Mouse (Mus musculus) gastrocnemius, adult 2 months (tissue): ENCODE data around the gene Olfr137. TPM values are rescaled to one million over a fixed set of nuclear protein-coding genes. Genes with fewer than 3 reads are reported as not detected.

Experiments used
- DNase-seq: peaks from one replicate; pipeline ENCODE4 v3.0.0; 2022
- H3K27ac ChIP-seq: fragments of 200-600 bp; 2 replicates; pipeline ENCODE4 v1.8.1; 2022; ENCODE audit warnings: mild to moderate bottlenecking
- H3K4me3 ChIP-seq: fragments of 200-600 bp; 2 replicates; pipeline ENCODE4 v1.8.1; 2022; ENCODE audit warnings: mild to moderate bottlenecking, moderate library complexity
- CTCF ChIP-seq: fragments of 200-600 bp; IDR thresholded peaks from 2 replicates; pipeline ENCODE4 v1.8.1; 2022; ENCODE audit warnings: antibody characterized with exemption, mild to moderate bottlenecking, moderate library complexity
- intact Hi-C: fragments of 180-260 bp; cut with DNase I; formaldehyde crosslinking; loops from one replicate; pipeline ENCODE4 v1.15.1; 2025
- long read RNA-seq, 2 experiments: library from polyadenylated mRNA; stranded (forward); transcript quantifications; one replicate each; pipeline ENCODE4 v2.0.0; 2021
- total RNA-seq, 2 experiments: library from RNA; stranded (reverse); gene quantifications; 2 replicates each; pipeline ENCODE4 v1.2.3; 2021

Olfr137 gene
- not detected for total RNA-seq
- long read RNA-seq, experiment 1, result 0 reads
- long read RNA-seq, experiment 2, result 0 reads

DNA sequence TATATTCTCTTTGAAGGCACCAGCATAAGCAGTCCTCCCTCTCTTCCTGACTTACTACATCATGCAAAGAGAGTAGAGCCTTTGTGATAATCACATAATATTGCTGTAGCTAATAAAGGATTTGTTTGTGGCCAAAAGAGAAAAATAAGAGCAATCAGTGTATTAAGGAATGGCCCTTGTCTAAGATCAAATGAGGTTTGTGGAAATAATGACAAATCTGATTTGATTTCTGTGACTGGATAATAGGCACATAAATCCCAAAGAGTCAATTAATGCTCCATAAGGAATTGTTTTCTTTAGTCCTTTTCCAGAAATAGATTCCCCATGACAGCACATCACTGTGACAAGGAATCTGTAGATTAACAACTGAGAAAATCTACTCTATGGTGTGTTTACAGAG, at the start of gene Olfr137:
Gene Olfr137, minus strand, starts transcription at position 101 of the 400 bp plus-strand sequence.
- no peak for TF ChIP-seq CTCF
- intact Hi-C loops, result no loop called here
- no peak for DNase-seq
- no peak within 1 kb of the TSS for H3K27ac ChIP-seq
- H3K4me3 ChIP-seq, result no peak within 1 kb of the TSS

- H3K4me3 ChIP-seq, result no peak within 1 kb of the TSS
- H3K27ac ChIP-seq, result no peak within 1 kb of the TSS
- intact Hi-C loops, result no loop called here
- no peak for DNase-seq
- no peak for TF ChIP-seq CTCF
Measured at GRCm38 (mm10) chr17:38329531-38329930, 22.2 kb upstream of the Olfr137 start, which contains the start of gene Olfr136. Gene Olfr136 (plus strand): TSS chr17:38329831.

GRCm38 (mm10) chr17:38260735-38261134, 46.6 kb downstream of the Olfr137 start, which contains the start of gene Olfr138:
Gene Olfr138 (plus strand): TSS chr17:38261035.
- intact Hi-C loops, result no loop called here

More at GRCm38 (mm10) chr17:38260735-38261134, 46.6 kb downstream of the Olfr137 start, which contains the start of gene Olfr138:
- no peak for TF ChIP-seq CTCF
- no peak within 1 kb of the TSS for H3K4me3 ChIP-seq
- no peak within 1 kb of the TSS for H3K27ac ChIP-seq
- DNase-seq, result no peak

Other genes starting within 250 kb of the Olfr137 start
- not detected for gene Olfr129, start 247.5 kb downstream of the Olfr137 start, total RNA-seq
- not detected for gene Olfr130, start 243.6 kb downstream of the Olfr137 start, total RNA-seq
- not detected for gene Olfr131, start 218.9 kb downstream of the Olfr137 start, total RNA-seq
- gene Olfr132, start 173.0 kb downstream of the Olfr137 start, total RNA-seq, result not detected
- gene Olfr133, start 162.3 kb downstream of the Olfr137 start, total RNA-seq, result not detected
- gene Olfr134, start 136.2 kb downstream of the Olfr137 start, total RNA-seq, result not detected
- gene Olfr135, start 103.2 kb downstream of the Olfr137 start, total RNA-seq, result not detected
- gene Olfr138, start 46.5 kb downstream of the Olfr137 start, total RNA-seq, result not detected
- not detected for gene Olfr136, start 22.3 kb upstream of the Olfr137 start, total RNA-seq
- gene Esp36, start 112.6 kb upstream of the Olfr137 start, total RNA-seq, result not detected
- not detected for gene Esp34, start 246.6 kb upstream of the Olfr137 start, total RNA-seq